Mouse (Mus musculus) neutrophil, adult 5-6 weeks (primary cell): ENCODE measurements around the gene Cnot8. TPM values are rescaled to one million over a fixed set of nuclear protein-coding genes. Genes with fewer than 3 reads are reported as not detected.
"Not testable (repeated sequence)": the region's sequence is repeated elsewhere in the genome, so short reads cannot be mapped to it uniquely, and the experiment has no call there.

Source experiments
- ATAC-seq: fragments of 151-379, 151-347 bp; 2 replicates; pipeline ENCODE4 v1.8.0; 2017; ENCODE audit warnings: mild to moderate bottlenecking, moderate TSS enrichment; ENCODE audit not compliant: insufficient number of reproducible peaks, poor library complexity, low FRiP score, severe bottlenecking; ENCODE audit errors: extremely low read depth
- total RNA-seq: library from RNA; stranded (forward); fragments of 200-1000 nt; gene quantifications from 2 replicates; pipeline ENCODE4 v1.2.3, GENCODE M21; 2017

The Cnot8 gene
- 63.9 and 75.6 TPM in 2 replicates for total RNA-seq

DNA sequence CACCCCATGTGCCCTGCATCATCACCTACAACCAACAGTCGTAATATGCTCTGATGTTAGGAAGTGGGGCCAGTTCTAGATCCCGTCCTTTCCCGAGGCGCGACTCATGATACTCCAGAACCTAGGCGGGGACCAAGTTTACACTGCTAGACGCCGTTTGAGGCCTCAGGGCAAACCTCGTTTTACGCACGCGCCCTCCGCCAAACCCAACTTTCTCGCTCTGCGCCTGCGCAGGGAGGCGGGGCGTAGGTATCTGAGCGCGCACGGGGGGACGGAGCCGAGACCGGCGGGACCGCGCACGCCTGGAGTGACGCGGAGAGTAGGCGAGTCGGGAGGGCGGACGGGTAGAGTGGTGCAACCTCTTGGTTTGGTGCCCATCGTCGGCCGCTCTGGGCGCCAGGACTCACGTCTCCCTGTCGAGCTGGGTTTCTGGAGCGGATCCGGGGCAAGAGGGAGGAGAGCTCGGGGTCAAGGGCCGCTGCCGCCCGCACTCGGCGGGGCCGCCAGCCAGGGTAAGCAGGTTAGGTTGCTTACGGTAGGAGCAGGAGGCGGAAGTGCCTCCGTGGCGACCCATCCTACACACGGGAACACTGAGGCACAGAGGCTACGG is at the start of gene Cnot8:
TSS of gene Cnot8 (plus strand) at position 457 of the 610 bp plus-strand sequence.
- peak; percentile 96 for ATAC-seq

DNA sequence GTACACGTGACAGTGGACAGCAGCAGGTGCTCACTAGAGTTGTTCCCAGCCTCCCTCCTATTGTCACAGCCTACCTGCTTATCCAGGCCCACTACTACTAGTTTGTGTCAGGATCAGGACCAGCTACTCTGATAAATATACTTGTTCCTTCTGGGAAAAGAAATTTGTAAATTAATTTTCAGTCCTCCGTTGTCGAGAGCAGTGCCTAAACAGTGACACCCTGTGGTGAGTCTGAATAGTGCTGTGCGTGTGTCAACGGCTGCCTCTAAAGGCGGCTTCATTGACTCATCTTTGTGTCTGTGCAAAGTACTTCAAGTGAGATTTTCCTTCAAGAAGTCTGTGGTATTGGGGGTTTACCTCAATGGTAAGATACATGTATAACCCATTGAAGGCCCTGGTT is 46.5 kb upstream of the Cnot8 start:
- ATAC-seq, result peak; percentile 45; the same call in 1 of the 2 replicates

DNA sequence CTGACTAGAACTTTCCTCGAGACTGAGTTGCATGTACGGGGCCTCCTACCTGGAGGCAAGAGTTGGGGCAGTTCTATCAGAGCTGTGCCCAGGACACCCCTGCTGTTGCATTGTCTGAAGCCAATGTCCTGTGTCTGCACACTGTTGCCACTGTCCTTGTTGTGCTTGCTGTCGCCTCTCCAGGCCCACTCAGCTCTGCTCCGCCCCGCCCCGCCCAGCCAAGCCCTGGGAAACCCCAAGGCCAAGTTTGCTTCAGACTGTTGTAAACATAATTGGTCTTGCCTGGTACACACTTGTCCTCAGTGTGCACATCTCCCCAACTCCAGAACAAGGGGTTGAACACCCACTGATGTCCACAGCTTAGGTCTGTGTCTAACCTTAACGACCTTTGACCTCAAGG is 44.2 kb upstream of the Cnot8 start:
- not testable (repeated sequence) for ATAC-seq

DNA sequence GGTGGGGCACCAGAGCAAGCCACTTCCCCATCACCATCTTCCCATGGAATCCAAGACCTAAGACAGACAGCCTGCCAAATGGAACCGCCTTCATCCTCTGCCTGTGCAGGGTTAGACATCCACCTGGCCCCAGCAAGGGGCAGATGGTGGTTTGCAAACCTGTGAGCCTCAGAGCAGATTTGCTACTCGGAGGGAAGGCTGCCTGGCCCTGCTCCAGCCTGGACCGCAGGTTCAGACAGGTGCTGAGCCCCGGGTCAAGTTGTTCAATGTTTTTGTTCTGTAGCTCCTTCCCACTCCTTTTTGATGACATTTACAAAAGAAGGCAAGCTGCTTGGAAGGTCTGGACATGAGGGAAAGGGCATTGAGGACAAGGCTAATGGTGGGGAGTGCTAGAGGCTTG is 42.7 kb upstream of the Cnot8 start:
- not testable (repeated sequence) for ATAC-seq

DNA sequence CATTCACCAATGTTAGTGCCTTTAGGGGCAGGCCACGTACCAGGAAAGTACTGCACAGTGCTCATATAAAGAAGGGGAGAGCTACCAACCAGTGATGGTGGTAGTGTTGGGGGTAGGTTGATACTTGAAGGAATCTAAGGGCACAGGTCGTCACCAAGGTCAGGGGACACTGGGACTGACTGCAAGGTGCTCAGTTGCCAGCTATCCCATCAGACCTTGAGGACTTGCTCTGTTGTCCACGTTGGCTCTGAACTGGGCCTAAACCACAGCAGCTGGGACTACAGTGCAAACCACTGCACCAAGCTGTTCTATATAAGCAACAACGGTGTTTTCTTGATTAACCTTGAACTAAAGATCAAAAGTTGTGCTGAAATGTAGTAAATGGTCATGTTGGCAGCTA is 41.4 kb upstream of the Cnot8 start:
- no peak for ATAC-seq

DNA sequence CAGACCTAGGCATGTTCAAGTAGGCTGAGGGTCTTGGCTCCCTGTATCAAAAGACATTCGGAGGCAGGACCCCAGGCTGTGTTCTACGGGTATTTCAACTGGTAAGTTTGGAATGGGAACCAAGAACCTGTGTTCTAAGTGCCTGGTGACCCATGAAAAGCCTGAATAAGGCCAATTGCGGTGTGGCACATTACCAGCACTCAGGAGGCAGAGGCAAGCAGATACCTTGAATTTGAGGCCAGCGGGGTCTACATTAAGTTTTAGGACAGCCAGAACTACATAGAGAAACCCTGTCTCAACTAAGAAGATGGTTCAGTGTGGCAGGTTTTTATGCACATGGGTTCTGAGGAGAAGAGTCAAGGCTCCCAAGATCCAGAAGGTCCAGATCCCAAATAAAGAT is 38.9 kb upstream of the Cnot8 start:
- no peak for ATAC-seq

DNA sequence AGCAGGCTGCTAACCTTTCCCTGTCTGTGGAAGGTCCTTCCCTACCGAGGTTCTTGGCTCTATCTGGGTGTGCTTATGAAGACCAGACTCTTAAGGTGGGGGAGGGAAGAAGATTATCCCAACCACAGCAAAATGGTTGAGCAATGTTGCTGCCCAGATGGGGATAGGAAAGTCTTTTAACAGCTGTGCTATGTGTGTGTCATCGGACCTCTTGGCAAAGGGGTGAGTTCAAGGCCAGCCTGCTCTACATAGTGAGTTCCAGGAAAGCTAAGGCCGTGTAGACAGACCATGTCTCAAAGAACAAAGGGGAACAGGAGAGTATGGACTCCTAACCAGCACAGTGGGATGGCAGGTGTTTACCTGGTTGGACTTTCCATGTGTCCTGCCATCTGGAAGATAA is 31.0 kb upstream of the Cnot8 start:
- no peak for ATAC-seq

DNA sequence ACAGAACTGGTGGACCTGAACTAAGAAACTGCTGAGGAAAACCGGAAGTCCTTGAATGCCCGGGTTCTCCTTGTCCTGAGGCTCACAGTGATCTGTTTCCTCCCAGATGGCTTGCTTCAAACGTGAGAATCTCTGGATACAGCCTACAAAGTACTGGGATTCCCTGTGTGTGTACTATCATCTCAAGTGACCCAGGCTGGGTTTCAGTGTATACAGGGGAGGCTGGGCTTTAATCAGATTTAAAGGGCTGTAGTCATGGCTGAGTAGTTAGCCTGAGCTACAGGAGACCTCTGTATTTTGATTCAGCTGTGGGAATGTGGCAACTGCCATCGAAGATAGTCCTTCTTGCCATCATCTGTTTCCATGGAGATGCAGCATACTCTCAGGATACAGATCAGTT is 26.7 kb upstream of the Cnot8 start:
- no peak for ATAC-seq

DNA sequence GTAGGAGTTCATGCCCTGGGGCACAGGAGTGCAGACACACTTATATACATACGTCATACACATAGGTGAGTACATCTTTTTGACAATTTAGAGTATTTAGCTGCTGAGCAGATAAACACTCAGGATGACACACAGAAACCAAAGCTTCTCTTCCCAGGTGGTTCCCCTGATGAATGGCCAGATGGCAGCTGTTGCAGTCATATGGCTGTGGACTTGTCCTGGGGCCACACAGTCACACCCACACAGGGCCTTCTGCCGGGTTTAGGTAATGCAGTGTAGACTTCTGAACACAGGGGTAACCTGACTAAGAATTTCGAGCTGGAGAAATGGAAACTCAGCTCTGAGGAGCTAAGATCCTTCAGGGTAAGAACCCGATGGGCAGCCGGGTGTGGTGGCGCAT is 22.2 kb upstream of the Cnot8 start:
- ATAC-seq, result no peak

DNA sequence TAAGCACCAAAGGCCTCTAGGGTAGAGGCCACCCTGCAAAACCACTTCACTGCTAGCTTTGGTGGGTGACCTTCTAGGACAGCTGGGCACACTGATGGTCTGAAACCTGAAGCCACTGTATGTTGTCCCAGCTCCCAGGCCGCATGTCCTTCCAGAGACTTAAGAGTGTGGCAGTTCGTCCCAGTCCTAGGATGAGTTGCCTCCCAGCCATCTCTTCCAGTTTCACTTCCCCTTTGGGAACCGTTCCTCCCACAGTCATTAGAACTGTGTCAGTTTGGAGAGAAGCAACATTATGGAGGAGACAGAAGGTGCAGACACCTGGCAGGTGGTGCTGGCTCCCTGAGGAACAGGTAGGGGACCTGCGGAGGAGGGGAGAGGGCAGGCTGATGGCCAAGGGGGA is 11.4 kb upstream of the Cnot8 start:
- no peak for ATAC-seq

DNA sequence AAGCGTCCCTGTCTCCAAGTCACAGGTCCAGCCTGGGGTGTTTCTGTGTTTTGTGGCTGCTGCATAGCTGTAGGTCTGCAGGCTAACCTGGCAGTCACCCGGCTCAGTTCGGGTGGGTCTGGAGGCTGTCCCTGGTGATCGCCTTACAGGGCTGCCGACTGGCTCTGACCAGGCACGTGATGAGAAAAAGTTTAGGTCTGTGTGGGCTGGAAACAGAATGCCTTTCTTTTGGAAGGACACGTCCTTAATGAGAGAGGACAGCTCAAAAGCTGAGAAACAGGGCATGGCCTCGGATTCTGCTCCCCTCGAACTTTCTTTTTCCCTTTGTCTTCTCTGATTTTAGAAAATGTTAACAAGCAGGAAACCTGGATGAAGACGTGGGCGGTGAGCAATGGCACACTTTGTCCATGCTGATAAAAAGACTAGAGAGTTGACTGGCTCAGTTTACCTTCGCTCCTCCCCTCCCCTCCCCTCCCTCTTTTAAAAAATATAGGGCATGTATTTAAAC is 10.9 kb upstream of the Cnot8 start, which contains the start of gene Gm12248:
TSS of gene Gm12248 (minus strand) at position 114 of the 508 bp plus-strand sequence.
- no peak for ATAC-seq

DNA sequence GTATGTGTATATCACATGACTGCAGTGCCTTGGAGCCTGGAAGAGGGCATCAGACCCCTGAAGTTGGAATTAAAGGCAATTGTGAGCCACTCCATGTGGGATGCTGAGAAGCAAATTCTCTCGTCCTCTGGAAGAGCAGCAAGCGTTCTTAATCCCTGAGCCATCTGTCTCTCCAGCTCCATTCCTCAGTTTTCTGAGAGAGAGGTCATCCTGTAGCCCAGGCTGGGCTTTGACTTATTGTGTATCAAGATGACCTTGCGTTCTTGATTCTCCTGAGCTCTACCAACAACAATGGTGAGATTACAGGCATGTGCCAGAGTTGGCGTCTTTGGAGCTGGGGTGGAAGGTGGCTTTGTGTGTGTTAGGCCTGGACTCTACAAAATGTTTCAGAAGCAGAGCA is 9.2 kb upstream of the Cnot8 start:
- no peak for ATAC-seq

DNA sequence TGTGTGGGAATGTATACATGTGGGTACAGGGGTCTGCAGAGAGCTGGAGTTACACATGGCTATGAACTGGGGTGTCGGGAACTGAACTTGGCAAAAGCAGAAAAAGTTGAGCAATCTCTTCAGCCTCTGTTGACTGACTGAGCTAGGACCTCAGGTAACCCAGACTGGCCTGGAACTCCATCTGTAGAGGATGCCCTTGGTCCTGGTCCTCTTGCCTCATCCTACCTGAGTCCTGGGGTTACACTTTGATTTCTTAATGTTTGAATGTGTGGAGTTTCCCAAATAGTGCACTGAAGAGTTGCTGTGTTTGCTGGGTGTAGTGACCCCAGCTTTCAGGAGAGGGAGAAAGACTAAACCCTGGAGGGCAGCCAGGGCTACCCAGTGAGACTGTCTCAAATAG is 8.4 kb upstream of the Cnot8 start:
- no peak for ATAC-seq

DNA sequence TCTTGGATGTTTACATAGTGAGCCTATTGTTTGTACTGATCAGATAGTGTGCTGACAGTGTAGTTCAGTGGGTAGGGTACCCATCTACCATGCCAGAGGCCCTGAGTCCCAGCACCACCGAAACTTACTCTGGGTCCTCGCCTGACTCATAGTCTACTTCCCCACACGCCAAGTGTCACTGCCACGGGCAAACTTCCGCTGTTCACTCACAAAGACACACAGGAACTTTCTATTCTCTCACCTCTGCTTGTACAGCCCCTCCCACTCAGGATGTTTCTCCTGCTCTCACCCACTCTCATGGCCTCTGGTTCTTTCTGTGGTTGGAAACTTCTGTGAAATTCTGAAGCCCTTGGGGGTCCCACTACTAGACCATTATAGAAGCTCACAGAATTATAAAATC is 7.8 kb upstream of the Cnot8 start:
- peak; percentile 67 for ATAC-seq

DNA sequence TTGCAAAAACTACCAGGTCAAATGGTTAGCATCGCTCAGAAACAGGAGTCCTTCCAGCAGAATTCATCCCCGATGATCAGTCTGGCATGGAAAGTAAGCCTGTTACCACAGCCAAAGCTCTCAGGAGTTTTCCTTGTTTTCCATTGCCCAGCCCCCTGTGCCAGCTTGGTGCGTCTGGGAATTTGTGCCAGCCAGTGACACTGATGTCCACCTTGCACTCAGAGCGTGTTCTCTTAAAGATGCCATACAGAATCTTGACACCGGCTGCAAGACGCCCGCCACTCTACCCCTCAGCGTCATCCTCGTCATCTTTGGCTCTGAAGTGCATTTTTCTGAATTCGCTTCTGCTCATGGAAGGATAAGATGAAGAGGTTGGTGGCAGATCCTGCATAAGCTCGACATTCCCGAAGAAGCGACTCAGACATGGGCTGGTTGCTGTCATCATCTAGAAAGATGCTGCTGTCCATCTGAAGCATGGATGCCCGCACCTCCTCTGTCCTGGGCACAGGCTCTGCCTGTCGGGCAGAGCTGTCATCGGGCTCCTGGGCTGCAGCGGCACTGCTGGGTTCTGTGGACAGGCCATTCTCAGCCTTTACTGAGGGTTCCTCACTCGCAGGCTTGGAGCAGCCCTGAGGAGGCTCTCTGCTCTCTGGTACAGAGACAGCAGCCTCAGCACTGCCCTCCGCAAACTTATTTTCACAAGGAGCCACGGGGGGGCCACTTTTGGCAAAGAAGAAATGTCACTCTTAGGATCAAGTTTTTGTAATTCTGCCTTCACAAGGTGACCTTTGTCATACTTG is 6.9 kb upstream of the Cnot8 start:
- no peak for ATAC-seq

DNA sequence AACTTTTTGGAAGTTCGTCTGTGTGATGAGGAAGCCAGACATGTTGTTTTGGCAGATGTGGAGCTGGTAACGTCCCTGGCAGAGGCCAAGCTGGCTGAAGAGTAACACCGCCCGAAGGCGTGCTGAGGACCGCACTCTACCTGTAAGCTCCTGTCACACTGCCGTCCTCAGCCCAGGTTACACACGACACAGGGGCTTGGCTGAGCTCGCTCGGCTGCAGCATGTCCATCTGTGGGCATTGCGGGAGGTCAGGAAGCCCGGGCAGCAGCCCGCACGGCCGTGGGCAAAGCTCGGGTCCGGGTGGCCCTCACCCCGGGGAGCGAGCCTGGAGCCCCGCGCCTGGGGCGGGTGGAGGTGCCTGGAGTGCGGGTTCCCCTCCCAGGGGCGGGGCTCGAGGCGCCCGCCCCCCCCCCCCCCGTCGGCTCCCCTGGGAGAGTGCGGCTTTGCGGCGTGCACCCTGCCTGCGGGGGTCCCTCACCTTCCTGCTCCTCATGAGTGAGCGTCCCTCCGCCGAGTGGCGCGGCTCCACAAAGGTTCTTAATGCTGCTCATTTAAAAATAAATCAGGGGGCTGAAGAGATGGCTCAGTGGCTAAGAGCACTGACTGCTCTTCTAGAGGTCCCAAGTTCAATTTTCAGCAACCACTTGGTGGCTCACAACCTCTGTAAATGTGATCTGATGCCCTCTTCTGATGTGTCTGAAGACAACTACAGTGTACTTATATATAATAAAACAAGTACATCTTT is 6.2 kb upstream of the Cnot8 start:
- ATAC-seq, result 0 out of 2 replicates have a peak, but pooled peaks have one; percentile 11

DNA sequence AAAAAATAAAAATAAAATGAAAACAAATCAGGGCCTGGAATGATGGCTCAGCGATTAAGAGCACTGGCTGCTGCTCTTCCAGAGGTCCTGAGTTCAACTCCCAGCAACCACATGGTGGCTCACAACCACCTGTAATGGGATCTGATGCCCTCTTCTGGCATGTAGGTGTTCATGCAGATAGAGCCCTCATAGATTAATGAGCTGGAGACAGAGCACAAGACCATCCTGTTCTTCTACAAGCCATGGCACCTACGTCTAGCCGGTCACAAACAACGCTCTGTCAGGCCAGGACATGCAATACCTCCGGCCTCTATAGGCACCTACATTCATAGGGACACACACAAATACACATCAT is 5.6 kb upstream of the Cnot8 start:
- not testable (repeated sequence) for ATAC-seq

DNA sequence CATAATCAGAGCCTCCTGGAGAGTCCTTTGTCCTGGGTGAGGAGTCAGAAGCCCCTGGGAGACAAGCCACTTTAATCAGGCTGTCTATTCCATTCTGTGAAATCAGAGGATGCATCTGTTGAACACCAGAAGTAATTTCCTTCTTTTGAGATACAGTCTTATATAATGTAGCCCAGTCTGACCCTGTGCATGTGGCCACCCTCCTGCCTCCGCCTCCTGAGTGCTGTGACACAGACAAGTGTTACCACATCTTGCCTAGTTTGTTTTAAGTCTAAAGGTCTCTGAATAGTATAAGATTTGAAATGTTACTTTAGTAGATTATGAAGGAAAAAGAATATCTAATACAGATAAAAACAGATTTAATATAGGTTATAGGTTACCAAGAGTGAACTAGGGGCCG is 3.9 kb upstream of the Cnot8 start:
- no peak for ATAC-seq

DNA sequence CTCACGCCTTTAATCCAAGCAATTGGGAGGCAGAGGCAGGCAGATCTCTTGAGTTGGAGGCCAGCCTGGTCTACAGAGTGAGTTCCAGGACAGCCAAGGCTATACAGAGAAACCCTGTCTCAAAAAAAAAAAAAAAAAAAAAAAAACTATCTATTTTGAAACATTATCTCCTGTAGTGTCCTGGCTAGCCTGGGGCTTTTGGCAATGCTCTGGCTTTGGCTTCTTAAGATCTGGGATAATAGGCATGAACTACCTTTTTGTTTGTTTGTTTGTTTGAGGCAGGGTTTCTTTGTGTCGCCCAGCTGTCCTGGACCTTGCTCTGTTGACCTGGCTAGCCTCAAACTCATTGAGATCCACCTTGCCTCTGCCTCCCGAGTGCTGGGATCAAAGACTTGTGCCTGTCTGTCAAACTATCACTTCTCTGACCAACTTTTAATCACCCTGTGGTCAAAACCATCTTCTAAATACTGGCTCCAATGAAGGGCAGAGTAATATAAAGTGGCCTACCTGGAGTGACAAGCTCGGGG is 2.7 kb upstream of the Cnot8 start:
- no peak for ATAC-seq

DNA sequence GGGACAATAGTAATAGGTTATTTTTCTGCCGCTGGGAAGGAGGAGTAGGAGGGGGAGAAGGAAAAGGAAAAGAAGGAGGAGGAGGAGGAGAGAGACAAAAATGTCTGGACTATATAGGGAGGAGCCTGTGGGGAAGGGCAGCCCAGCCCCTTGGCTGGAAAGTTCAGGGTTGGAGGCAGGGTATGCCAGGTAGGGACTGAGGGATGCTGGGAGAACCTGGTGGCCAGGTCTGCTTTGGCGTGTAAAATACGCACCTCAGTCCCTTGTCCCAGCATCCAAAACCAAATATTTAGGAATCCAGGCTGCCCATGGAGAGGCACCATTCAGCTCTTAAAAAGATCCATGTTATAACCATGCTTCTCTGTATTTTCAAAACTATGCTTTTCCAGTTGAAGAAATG is 1.8 kb upstream of the Cnot8 start:
- ATAC-seq, result no peak
